Mouse (Mus musculus) left cerebral cortex, adult 11 months (tissue): ENCODE measurements around the gene Rufy3.

ENCODE experiments used
- DNase-seq: peaks from one replicate; pipeline ENCODE4 v3.0.0; 2022; ENCODE audit warnings: low spot score

Rufy3 gene

GRCm38 (mm10) chr5:88575506-88576338 is 10.9 kb downstream of the Rufy3 start:
- no peak for DNase-seq

DNA sequence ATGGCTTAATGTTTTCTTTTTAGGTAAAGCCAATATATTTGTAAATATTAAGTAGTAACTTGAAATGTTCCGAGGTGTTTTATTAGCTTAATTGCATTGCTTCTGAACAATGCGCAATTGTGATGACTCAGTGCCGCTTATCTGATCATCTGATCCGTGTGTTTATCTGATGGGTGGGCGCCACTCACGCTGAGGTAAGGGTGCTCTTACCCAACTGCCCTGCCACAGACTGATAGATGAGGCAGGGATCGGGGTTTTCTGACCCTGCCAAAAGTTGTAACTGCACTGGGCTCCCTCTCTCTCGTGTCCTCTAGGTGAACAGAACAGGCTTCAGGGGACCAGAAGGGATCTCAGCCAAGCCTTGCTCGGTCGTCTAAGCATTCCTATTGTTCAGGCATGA is 15.8 kb downstream of the Rufy3 start:
- no peak for DNase-seq

- DNase-seq = no peak
Measured at GRCm38 (mm10) chr5:88581343-88581742, 16.5 kb downstream of the Rufy3 start.

- peak; percentile 90 for DNase-seq
Measured at GRCm38 (mm10) chr5:88583271-88584031, 18.6 kb downstream of the Rufy3 start.

DNA sequence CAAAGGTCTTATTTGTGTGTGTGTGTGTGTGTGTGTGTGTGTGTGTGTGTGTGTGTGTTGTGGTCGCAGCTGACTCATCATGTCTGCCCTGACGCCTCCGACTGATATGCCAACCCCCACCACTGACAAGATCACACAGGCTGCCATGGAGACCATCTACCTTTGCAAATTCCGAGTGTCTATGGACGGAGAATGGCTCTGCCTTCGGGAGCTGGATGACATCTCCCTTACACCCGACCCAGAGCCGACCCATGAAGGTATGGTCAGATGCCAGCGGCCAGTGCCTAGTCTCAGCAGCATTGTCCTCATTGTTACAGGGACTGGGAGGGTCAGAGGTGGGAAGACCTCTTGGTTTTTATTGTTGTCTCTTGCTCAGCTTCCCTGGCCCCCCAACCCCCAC is 19.2 kb downstream of the Rufy3 start:
- no peak for DNase-seq

DNA sequence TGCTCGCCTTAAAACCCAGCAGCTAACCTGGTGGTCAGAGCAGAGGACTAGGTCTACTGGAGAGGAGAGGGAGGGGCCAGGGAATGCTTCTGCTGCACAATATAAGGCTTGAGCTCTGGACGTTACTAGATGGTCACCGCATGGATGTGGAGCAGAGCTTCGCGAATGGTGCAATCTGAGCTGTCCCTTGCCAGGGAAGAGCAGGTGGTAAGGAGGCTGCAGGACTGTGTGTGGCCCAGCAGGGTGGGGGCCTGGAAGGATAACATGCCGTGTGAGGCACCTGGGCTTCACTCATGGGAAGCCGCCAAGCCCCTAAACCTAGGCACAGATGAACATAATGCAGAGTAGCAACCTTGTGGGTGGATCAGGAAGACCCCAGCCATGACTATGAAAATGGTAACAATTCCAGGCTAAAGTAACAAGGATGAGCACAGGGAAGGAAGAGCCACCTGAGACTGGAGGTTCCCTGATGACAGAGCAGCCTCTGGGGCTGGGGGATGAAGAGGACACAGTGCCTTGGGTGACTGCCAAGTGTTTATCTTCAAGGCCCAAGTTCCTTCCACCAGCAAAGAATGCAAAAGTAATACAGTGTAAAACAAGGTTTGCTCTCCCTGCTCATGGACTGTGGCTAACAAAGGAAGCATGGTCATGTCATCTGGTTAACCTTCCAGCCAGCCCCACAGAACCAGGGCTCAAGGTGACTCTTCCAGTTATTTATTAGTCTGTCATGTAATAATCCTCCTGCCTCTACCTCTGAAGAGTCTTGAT is 21.8 kb downstream of the Rufy3 start:
- DNase-seq = no peak

- no peak for DNase-seq
Measured at GRCm38 (mm10) chr5:88587211-88587934, 22.5 kb downstream of the Rufy3 start.

DNA sequence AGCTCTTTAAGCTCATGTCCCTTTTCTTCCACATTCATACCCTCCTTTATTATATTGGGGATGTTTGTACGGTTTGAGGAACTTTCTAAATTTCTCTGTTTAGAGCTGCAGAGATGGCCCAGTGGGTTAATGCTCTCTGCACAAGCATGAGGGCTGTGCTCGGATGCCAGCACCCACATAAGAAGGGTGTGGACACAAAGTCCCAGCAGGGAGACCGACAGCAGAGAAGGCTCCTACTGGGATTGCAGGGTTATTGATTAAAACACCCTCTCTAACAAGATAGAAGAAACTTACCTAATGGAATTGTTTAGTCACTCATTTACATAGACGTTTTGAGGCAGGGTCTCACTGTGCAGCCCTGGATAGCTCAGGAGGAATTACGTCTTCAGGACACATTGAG is 23.6 kb downstream of the Rufy3 start:
- DNase-seq = no peak

- DNase-seq = no peak
Measured at GRCm38 (mm10) chr5:88593421-88594172, 28.8 kb downstream of the Rufy3 start.

DNA sequence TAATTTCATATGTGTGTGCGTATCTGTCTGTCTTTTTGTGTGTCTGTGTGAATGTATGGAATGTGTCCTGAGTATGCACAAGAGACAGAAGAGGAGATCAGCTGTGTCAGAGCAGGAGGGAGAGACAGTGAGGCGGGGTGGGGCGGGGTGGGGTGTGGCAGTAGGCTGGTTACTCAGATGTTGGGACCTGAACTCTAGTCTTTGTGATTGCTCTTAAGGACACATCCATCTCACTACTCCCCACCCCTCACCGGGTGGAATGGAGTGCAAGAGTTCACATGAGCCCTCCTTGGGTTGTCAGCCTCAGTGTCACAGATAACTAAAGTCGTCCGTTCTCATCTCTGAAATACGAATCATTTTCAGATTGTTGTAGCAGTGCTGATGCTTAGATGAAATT is 29.3 kb downstream of the Rufy3 start:
- DNase-seq = no peak

DNA sequence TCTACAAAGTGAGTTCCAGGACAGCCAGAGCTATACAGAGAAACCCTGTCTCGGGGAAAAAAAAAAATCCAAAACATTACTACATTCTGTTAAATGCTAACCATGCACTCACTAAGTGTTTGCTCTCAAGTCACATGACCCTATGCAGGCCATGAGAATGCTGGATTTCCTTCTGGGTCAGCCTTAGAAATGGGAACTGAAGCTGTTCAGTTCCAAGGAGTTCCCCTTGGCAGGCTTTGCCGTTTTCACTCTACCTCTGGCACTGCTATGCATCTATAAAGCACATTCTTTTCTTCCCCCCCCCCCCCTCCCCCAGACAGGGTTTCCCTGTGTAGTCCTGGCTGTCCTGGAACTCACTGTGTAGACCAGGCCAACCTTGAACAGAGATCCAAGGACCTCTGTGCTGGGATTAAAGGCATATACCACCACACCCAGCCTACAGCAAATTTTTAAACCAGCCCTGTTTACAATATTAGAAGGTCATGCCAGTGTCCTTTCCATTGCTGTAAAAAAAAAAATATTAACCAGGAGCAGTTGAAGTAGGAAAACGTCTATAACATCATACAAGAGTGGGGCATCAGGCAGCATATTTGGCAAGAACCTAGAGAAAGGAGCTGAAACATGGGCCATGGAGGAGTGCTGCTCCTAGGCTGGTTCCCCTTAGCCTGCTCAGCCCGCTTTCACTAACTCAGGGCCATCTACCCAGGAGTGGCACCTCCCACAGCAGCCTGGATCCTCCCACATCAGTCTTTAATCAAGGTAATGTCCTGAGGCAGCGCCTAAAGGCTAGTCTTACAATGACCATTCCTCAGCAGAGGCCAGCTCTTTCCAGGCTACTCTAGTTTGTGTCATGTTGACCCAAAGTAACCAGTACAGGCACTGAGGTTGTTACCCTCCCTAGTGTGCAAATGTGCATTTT is 31.0 kb downstream of the Rufy3 start:
- no peak for DNase-seq

DNA sequence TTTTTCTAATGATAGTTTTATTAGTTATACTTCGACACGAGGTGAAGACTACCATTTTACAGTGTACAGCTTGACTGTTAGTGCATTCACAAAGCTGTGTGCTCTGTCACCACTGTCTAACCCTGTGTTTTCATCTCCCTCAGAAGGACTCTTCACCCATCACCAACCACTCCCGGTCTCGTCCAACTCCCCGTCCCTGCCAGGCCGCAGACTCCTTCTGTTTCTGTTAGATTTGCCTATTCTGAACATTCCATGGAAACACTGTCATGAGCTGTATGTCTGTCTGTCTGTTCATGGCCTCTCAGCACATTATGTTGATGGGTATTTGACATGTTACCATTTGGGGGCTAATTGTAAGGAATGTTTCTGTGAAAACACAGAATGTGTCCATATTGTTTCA is 34.1 kb downstream of the Rufy3 start:
- no peak for DNase-seq

GRCm38 (mm10) chr5:88602030-88602429 is 37.2 kb downstream of the Rufy3 start:
- no peak for DNase-seq

DNA sequence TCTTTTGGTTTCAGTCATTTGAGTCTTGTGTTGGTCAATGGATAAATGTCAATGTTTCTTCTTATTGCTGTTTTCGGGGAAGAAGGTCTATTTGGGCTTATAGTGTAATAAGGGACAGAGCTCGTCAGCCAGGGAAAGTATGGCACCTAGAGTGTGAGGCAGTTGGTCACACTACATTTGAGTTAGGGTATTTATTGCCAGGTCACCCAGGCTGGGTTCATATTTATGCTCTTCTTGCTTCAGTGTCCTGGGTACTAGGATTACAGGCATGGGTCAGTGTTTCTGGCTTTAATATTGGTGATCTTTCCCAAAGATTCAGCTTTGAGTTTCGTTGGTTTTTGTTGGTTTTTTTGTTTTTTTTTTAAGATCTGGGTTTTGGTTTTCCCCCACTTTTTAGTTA is 37.9 kb downstream of the Rufy3 start:
- DNase-seq = no peak

DNA sequence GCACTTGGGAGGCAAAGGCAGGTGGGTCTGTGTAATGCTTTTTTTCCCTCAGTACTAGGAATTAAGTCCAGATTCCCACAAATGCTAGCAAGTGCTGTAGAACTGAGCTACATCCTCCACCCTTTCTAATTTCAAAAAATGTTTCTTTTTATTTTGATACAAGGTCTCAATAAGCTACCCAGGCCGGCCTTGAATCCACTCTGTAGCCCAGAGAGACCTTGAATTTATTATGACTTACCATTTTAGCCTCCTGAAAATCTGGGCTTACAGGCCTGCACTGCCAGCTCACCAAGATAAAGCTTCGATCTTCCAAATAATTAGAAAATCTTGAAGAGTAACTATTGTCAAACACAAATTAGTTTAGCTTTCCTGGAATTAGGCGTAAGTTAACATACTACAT is 39.2 kb downstream of the Rufy3 start:
- no peak for DNase-seq

DNA sequence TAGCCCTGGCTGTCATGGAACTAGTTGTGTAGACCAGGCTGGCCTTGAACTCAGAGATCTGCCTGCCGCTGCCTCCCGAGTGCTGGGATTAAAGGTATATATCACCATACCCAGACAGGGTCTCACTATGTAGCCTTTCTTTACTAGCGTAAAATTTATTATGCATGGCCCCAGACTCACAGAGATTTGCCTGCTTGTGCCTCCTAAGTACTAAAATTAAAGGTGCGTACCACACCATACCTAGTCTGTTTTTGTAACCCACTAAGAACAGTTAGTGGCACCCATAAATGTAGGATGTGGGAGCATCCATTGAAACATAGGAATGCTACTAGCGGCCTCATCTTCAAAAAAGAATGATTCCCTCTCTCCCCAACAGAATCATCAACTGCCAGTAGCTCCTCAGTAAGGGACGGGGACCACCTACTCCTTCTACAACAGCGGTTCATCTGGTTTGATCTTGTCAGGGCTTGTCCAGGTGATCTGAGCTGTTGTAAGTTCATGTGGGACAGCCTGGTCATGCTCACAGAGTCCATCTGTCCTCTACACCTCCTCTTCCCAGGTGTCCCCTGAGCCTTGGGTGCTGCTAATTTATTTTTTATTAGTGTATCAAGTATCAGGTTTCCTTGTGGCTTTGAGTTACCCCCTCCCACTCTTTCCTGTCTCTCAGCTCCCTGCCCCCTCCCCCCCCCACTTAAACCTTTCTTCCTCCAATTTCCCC is 40.0 kb downstream of the Rufy3 start:
- DNase-seq = no peak

- DNase-seq = no peak
Measured at GRCm38 (mm10) chr5:88614129-88614528, 49.3 kb downstream of the Rufy3 start.

GRCm38 (mm10) chr5:88616988-88617387 is 52.1 kb downstream of the Rufy3 start:
- DNase-seq = no peak

DNA sequence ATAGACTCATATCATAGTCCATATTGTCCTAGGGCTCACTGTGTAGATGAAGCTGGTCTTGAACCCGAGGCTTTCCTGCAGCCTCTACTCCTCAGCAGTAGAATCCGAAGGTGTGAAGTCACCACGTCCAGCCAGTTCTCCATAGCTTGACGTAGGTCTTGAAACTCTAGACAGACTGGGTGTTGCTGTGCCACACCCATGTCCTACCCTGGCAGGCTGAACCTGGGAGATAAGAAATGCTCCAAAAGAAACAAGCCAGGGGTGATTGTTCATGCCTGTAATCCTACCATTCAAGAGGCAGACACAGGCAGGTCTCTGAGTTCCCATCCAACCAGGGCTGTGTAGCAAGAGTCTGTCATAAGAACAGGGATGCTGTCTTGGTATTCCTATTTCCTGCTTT is 62.7 kb downstream of the Rufy3 start:
- no peak for DNase-seq

DNA sequence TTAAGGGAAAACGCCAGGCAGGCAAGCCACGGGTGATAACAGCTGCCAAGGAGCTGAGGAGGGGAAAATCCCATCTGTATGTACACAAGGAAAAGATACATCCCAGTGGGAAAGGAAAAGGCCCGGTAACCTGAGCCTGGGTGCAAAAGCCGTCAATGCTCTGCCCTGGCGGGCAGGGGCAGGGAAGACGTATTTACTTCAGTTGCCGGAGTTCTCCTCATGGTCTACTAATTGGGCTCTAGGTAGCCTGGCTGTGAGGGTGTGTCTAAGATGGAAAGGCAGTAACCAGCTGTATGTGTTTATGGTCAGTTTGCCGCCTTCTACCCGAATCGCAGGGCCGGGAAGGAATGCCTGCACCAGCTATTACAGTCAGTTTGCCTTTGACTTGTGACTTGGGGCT is 64.3 kb downstream of the Rufy3 start:
- DNase-seq = no peak
